Comparison of ENCODE assay signal across 7 mouse cellular contexts in the genomic region with DNA sequence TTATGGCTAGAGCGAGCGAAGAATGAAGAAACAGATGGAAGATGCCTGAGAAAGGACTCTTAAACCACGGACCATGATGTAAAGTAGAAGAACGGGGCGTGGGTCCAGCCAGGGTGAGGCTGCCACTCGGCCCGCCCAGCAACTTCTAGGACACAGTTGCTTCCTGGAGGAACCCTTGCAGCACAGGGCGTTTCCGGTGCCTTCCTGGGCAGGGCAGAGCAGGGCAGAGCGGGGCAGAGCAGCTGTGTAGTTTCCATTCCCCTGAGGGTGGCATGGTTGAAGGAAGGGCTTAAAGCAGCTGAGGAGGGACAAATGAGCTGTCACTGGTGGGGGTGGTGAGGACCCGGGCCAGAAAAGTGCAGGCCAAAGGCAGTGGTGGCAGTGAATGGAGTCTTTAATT. TPM values are rescaled to one million over a fixed set of nuclear protein-coding genes. Genes with fewer than 3 reads are reported as not detected.
DNase-seq lines count a peak whose midpoint lies in the region; ATAC-seq lines count a peak whose summit lies in the region.

No protein-coding gene starts in this region.

- H3K4me2 ChIP-seq in midbrain, embryonic 15.5 days = no peak overlapping the region
- no peak overlapping the region for H3K4me2 ChIP-seq in midbrain, embryonic 14.5 days (ENCODE audit: low read length)
- no peak overlapping the region for H3K4me2 ChIP-seq in heart, embryonic 16.5 days (ENCODE audit: low read depth, low read length)
- peak overlapping the region; percentile 31; the same call in 1 of the 2 replicates for H3K4me2 ChIP-seq in liver, embryonic 16.5 days (ENCODE audit: low read depth, low read length)

- 0 out of 2 replicates have a peak, but pooled peaks cover 5% of the 10 kb centered on the region for H3K4me1 ChIP-seq in midbrain, embryonic 15.5 days
- no peaks in the 10 kb centered on the region for H3K4me1 ChIP-seq in midbrain, embryonic 14.5 days (ENCODE audit: control insufficient read depth, insufficient read depth, low read length)
- no peaks in the 10 kb centered on the region for H3K4me1 ChIP-seq in heart, embryonic 16.5 days (ENCODE audit: control insufficient read depth, insufficient read depth, low read length)
- H3K4me1 ChIP-seq in liver, embryonic 16.5 days (ENCODE audit: control insufficient read depth, low read depth, low read length) = no peaks in the 10 kb centered on the region

- no peak overlapping the region for H3K9ac ChIP-seq in midbrain, embryonic 15.5 days
- no peak overlapping the region for H3K9ac ChIP-seq in midbrain, embryonic 14.5 days (replicated peaks; ENCODE audit: low read length)
- H3K9ac ChIP-seq in heart, embryonic 16.5 days (ENCODE audit: low read length) = no peak overlapping the region
- no peak overlapping the region for H3K9ac ChIP-seq in liver, embryonic 16.5 days (ENCODE audit: low read depth, low read length)

- peaks cover 5% of the 10 kb centered on the region; the same call in 1 of the 2 replicates for H3K36me3 ChIP-seq in midbrain, embryonic 15.5 days (replicated peaks)
- peaks cover 5% of the 10 kb centered on the region for H3K36me3 ChIP-seq in midbrain, embryonic 14.5 days (ENCODE audit: control insufficient read depth, insufficient read depth, low read length)
- H3K36me3 ChIP-seq in heart, embryonic 16.5 days (ENCODE audit: control insufficient read depth, insufficient read depth) = 0 out of 2 replicates have a peak, but pooled peaks cover 3% of the 10 kb centered on the region
- H3K36me3 ChIP-seq in liver, embryonic 16.5 days (ENCODE audit: control insufficient read depth, insufficient read depth) = 0 out of 2 replicates have a peak, but pooled peaks cover 2% of the 10 kb centered on the region

- ATAC-seq in midbrain, embryonic 15.5 days (replicated peaks) = 0 out of 2 replicates have a peak, but pooled peaks have one; percentile 20
- ATAC-seq in midbrain, embryonic 14.5 days (ENCODE audit: low FRiP score, low TSS enrichment) = no peak
- ATAC-seq in heart, embryonic 16.5 days (replicated peaks; ENCODE audit: extremely low read depth, insufficient read depth, low FRiP score) = 0 out of 2 replicates have a peak, but pooled peaks have one; percentile 28
- ATAC-seq in liver, embryonic 16.5 days (ENCODE audit: low read depth) = peak; percentile 78

- DNase-seq in midbrain, embryonic 14.5 days = no peak
- peak; percentile 46 to 60 for DNase-seq in spleen, adult 18-20 months
- no peak for DNase-seq in left cerebral cortex, postnatal 36 days (ENCODE audit: low spot score in 2 of 2)
- no peak for DNase-seq in cerebellum, adult 9-10 months

- H3K9me3 ChIP-seq in midbrain, embryonic 15.5 days = no peaks in the 10 kb centered on the region
- H3K9me3 ChIP-seq in midbrain, embryonic 14.5 days (ENCODE audit: control insufficient read depth, low read length) = no peaks in the 10 kb centered on the region
- no peaks in the 10 kb centered on the region for H3K9me3 ChIP-seq in heart, embryonic 16.5 days (replicated peaks; ENCODE audit: control insufficient read depth, low read length)
- H3K9me3 ChIP-seq in liver, embryonic 16.5 days (replicated peaks; ENCODE audit: control insufficient read depth, low read length) = no peaks in the 10 kb centered on the region

- no peaks in the 10 kb centered on the region for H3K27me3 ChIP-seq in midbrain, embryonic 15.5 days (replicated peaks)
- no peaks in the 10 kb centered on the region for H3K27me3 ChIP-seq in midbrain, embryonic 14.5 days (ENCODE audit: control insufficient read depth, insufficient read depth, low read length)
- no peaks in the 10 kb centered on the region for H3K27me3 ChIP-seq in heart, embryonic 16.5 days (ENCODE audit: control insufficient read depth, insufficient read depth, low read length)
- no peaks in the 10 kb centered on the region for H3K27me3 ChIP-seq in liver, embryonic 16.5 days (ENCODE audit: control insufficient read depth, insufficient read depth, low read depth, low read length)

- intact Hi-C loops in left cerebral cortex, postnatal 36 days (cut with DNase I) = no loop called here

- 87% methylated on average over 11 of the region's 11 CpGs for WGBS in midbrain, embryonic 15.5 days
- 86% methylated on average over 11 of the region's 11 CpGs for WGBS in midbrain, embryonic 14.5 days
- 69% methylated on average over 11 of the region's 11 CpGs for WGBS in heart, embryonic 16.5 days
- WGBS in liver, embryonic 16.5 days (ENCODE audit: insufficient replicate concordance) = 39% methylated on average over 11 of the region's 11 CpGs

- H3K4me3 ChIP-seq in midbrain, embryonic 15.5 days = no peak overlapping the region
- H3K4me3 ChIP-seq in midbrain, embryonic 14.5 days (replicated peaks; ENCODE audit: low read depth, low read length) = no peak overlapping the region
- H3K4me3 ChIP-seq in heart, embryonic 16.5 days (ENCODE audit: low read length) = no peak overlapping the region
- no peak overlapping the region for H3K4me3 ChIP-seq in liver, embryonic 16.5 days (ENCODE audit: low read depth, low read length)

- no peak overlapping the region for H3K27ac ChIP-seq in midbrain, embryonic 15.5 days
- no peak overlapping the region for H3K27ac ChIP-seq in midbrain, embryonic 14.5 days (replicated peaks; ENCODE audit: low read depth, low read length)
- H3K27ac ChIP-seq in heart, embryonic 16.5 days (ENCODE audit: low read length) = no peak overlapping the region
- H3K27ac ChIP-seq in liver, embryonic 16.5 days (ENCODE audit: low read length) = no peak overlapping the region

RNA-seq across cellular contexts. Expression of gene Rab31, which starts 48.3 kb away (rescaled TPM):
- 76.6 and 80.1 TPM in 2 replicates for polyA plus RNA-seq in midbrain, embryonic 15.5 days (2015; fragmentation: Nextera tagmentation; extraction: Ambion mirVana)
- 67.8 and 90.2 TPM in 2 replicates for polyA plus RNA-seq in midbrain, embryonic 14.5 days (2014; fragmentation: Nextera tagmentation; extraction: Ambion mirVana)
- polyA plus RNA-seq in heart, embryonic 16.5 days (2015; fragmentation: Nextera tagmentation; extraction: Ambion mirVana) = 28.3 and 29.6 TPM in 2 replicates
- polyA plus RNA-seq in liver, embryonic 16.5 days (2015; fragmentation: Nextera tagmentation; extraction: Ambion mirVana) = 6.0 and 6.9 TPM in 2 replicates
- 10 to 100 TPM; 62.7 to 65.7 TPM for total RNA-seq in left cerebral cortex, postnatal 36 days (2021)

RNA-seq across cellular contexts. Expression of gene Ppp4r1, which starts 58.1 kb away (rescaled TPM):
- polyA plus RNA-seq in midbrain, embryonic 15.5 days (2015; fragmentation: Nextera tagmentation; extraction: Ambion mirVana) = 45.1 and 49.2 TPM in 2 replicates
- 45.0 and 54.0 TPM in 2 replicates for polyA plus RNA-seq in midbrain, embryonic 14.5 days (2014; fragmentation: Nextera tagmentation; extraction: Ambion mirVana)
- 27.3 and 31.1 TPM in 2 replicates for polyA plus RNA-seq in heart, embryonic 16.5 days (2015; fragmentation: Nextera tagmentation; extraction: Ambion mirVana)
- 9.0 and 9.4 TPM in 2 replicates for polyA plus RNA-seq in liver, embryonic 16.5 days (2015; fragmentation: Nextera tagmentation; extraction: Ambion mirVana)
- total RNA-seq in left cerebral cortex, postnatal 36 days (2021) = 10 to 100 TPM; 37.4 to 64.8 TPM

Comparison
In these comparisons a context has a peak if more than half of its experiments do, and no peak if none do; other contexts are left out.
1. DNase-seq: peak in spleen, adult 18-20 months (2 of 2); none in midbrain, embryonic 14.5 days (single experiment), left cerebral cortex, postnatal 36 days (0 of 2) and cerebellum, adult 9-10 months (single experiment).